Mouse (Mus musculus): ENCODE measurements around the gene Sept3. TPM values are rescaled to one million over a fixed set of nuclear protein-coding genes. Genes with fewer than 3 reads are reported as not detected.

The Sept3 gene
- polyA plus RNA-seq, 1 experiment from 2014 or later = 321 TPM

GRCm38 (mm10) chr15:82259510-82259909 lies 15.2 kb upstream of the Sept3 start:
- H3K27ac ChIP-seq (ENCODE audit: low read depth, low read length) = no peak overlapping the region
- H3K4me2 ChIP-seq (ENCODE audit: low read length) = no peak overlapping the region
- no peak overlapping the region for H3K4me3 ChIP-seq (ENCODE audit: low read length)
- H3K4me1 ChIP-seq (ENCODE audit: control insufficient read depth, insufficient read depth, low read depth, low read length) = peaks cover 25% of the 10 kb centered on the region
- H3K27me3 ChIP-seq (replicated peaks; ENCODE audit: control insufficient read depth, insufficient read depth, low read length) = no peaks in the 10 kb centered on the region
- ATAC-seq = no peak
- H3K9ac ChIP-seq (ENCODE audit: low read depth, low read length) = no peak overlapping the region
- no peaks in the 10 kb centered on the region for H3K9me3 ChIP-seq (ENCODE audit: control insufficient read depth, low read length)
- 18% methylated on average over 16 of the region's 16 CpGs for WGBS
- no peaks in the 10 kb centered on the region for H3K36me3 ChIP-seq (ENCODE audit: control insufficient read depth, insufficient read depth, low read length)

- no peak overlapping the region for H3K4me3 ChIP-seq (ENCODE audit: low read length)
- H3K27ac ChIP-seq (ENCODE audit: low read depth, low read length) = no peak overlapping the region
- H3K9me3 ChIP-seq (ENCODE audit: control insufficient read depth, low read length) = no peaks in the 10 kb centered on the region
- H3K36me3 ChIP-seq (ENCODE audit: control insufficient read depth, insufficient read depth, low read length) = no peaks in the 10 kb centered on the region
- H3K4me1 ChIP-seq (ENCODE audit: control insufficient read depth, insufficient read depth, low read depth, low read length) = peaks cover 14% of the 10 kb centered on the region
- WGBS = 12% methylated on average over 6 of the region's 6 CpGs
- no peak overlapping the region for H3K9ac ChIP-seq (ENCODE audit: low read depth, low read length)
- H3K4me2 ChIP-seq (ENCODE audit: low read length) = no peak overlapping the region
- no peak for ATAC-seq
- H3K27me3 ChIP-seq (replicated peaks; ENCODE audit: control insufficient read depth, insufficient read depth, low read length) = no peaks in the 10 kb centered on the region
These were observed 8.3 kb upstream of the Sept3 start for GRCm38 (mm10) chr15:82266356-82266755.

- no peak overlapping the region for H3K27ac ChIP-seq (ENCODE audit: low read depth, low read length)
- no peak for ATAC-seq
- H3K4me1 ChIP-seq (ENCODE audit: control insufficient read depth, insufficient read depth, low read depth, low read length) = peaks cover 15% of the 10 kb centered on the region
- no peaks in the 10 kb centered on the region for H3K9me3 ChIP-seq (ENCODE audit: control insufficient read depth, low read length)
- H3K27me3 ChIP-seq (replicated peaks; ENCODE audit: control insufficient read depth, insufficient read depth, low read length) = no peaks in the 10 kb centered on the region
- WGBS = 4% methylated on average over 3 of the region's 3 CpGs
- no peak overlapping the region for H3K9ac ChIP-seq (ENCODE audit: low read depth, low read length)
- H3K36me3 ChIP-seq (ENCODE audit: control insufficient read depth, insufficient read depth, low read length) = no peaks in the 10 kb centered on the region
- no peak overlapping the region for H3K4me3 ChIP-seq (ENCODE audit: low read length)
- H3K4me2 ChIP-seq (ENCODE audit: low read length) = no peak overlapping the region
These were observed 6.5 kb upstream of the Sept3 start for GRCm38 (mm10) chr15:82268185-82268584.

- Histone ChIP-seq H3K9me3 (ENCODE audit: control insufficient read depth, low read length) (no peaks in the 10 kb centered on the region), H3K36me3 (ENCODE audit: control insufficient read depth, insufficient read depth, low read length) (no peaks in the 10 kb centered on the region), H3K4me1 (ENCODE audit: control insufficient read depth, insufficient read depth, low read depth, low read length) (peaks cover 15% of the 10 kb centered on the region), H3K9ac (ENCODE audit: low read depth, low read length) (no peak overlapping the region), H3K4me3 (ENCODE audit: low read length) (no peak overlapping the region), H3K27me3 (replicated peaks; ENCODE audit: control insufficient read depth, insufficient read depth, low read length) (no peaks in the 10 kb centered on the region), H3K27ac (ENCODE audit: low read depth, low read length) (peak overlapping the region; percentile 51; the same call in 1 of the 2 replicates), H3K4me2 (ENCODE audit: low read length) (no peak overlapping the region)
- 68% methylated on average over 9 of the region's 9 CpGs for WGBS
- ATAC-seq = 0 out of 2 replicates have a peak, but pooled peaks have one; percentile 31
These were observed 5.9 kb upstream of the Sept3 start for GRCm38 (mm10) chr15:82268783-82269182.

GRCm38 (mm10) chr15:82271201-82271600 lies 3.5 kb upstream of the Sept3 start:
- H3K27ac ChIP-seq (ENCODE audit: low read depth, low read length) = no peak overlapping the region
- 1% methylated on average over 5 of the region's 5 CpGs for WGBS
- ATAC-seq = no peak
- peaks cover 15% of the 10 kb centered on the region for H3K4me1 ChIP-seq (ENCODE audit: control insufficient read depth, insufficient read depth, low read depth, low read length)
- H3K9ac ChIP-seq (ENCODE audit: low read depth, low read length) = no peak overlapping the region
- H3K4me2 ChIP-seq (ENCODE audit: low read length) = no peak overlapping the region
- no peaks in the 10 kb centered on the region for H3K36me3 ChIP-seq (ENCODE audit: control insufficient read depth, insufficient read depth, low read length)
- no peaks in the 10 kb centered on the region for H3K9me3 ChIP-seq (ENCODE audit: control insufficient read depth, low read length)
- no peaks in the 10 kb centered on the region for H3K27me3 ChIP-seq (replicated peaks; ENCODE audit: control insufficient read depth, insufficient read depth, low read length)
- H3K4me3 ChIP-seq (ENCODE audit: low read length) = no peak overlapping the region

- H3K27ac ChIP-seq (ENCODE audit: low read depth, low read length) = no peak overlapping the region
These were observed 2.4 kb upstream of the Sept3 start for GRCm38 (mm10) chr15:82272295-82272694.

GRCm38 (mm10) chr15:82274927-82275901 lies 521 bp downstream of the Sept3 start:
- H3K9ac ChIP-seq (ENCODE audit: low read depth, low read length) = peak overlapping the region; percentile 92
- peak overlapping the region; percentile 96 for H3K27ac ChIP-seq (ENCODE audit: low read depth, low read length)
- H3K9me3 ChIP-seq (ENCODE audit: control insufficient read depth, low read length) = no peaks in the 10 kb centered on the region
- WGBS = under 1% methylated on average over 48 of the region's 86 CpGs
- peak; percentile 72 for ATAC-seq
- H3K4me2 ChIP-seq (ENCODE audit: low read length) = peak overlapping the region; percentile 67
- peaks cover 31% of the 10 kb centered on the region for H3K4me1 ChIP-seq (ENCODE audit: control insufficient read depth, insufficient read depth, low read depth, low read length)
- H3K27me3 ChIP-seq (replicated peaks; ENCODE audit: control insufficient read depth, insufficient read depth, low read length) = no peaks in the 10 kb centered on the region
- H3K36me3 ChIP-seq (ENCODE audit: control insufficient read depth, insufficient read depth, low read length) = peaks cover 12% of the 10 kb centered on the region
- H3K4me3 ChIP-seq (ENCODE audit: low read length) = peak overlapping the region; percentile 84

More at GRCm38 (mm10) chr15:82272295-82272694, 2.4 kb upstream of the Sept3 start:
- no peak for ATAC-seq
- H3K4me2 ChIP-seq (ENCODE audit: low read length) = no peak overlapping the region
- H3K4me1 ChIP-seq (ENCODE audit: control insufficient read depth, insufficient read depth, low read depth, low read length) = peaks cover 26% of the 10 kb centered on the region
- H3K9ac ChIP-seq (ENCODE audit: low read depth, low read length) = no peak overlapping the region
- WGBS = 77% methylated on average over 6 of the region's 6 CpGs
- H3K36me3 ChIP-seq (ENCODE audit: control insufficient read depth, insufficient read depth, low read length) = no peaks in the 10 kb centered on the region
- no peaks in the 10 kb centered on the region for H3K27me3 ChIP-seq (replicated peaks; ENCODE audit: control insufficient read depth, insufficient read depth, low read length)
- H3K4me3 ChIP-seq (ENCODE audit: low read length) = no peak overlapping the region
- no peaks in the 10 kb centered on the region for H3K9me3 ChIP-seq (ENCODE audit: control insufficient read depth, low read length)

GRCm38 (mm10) chr15:82277591-82277990 lies 2.9 kb downstream of the Sept3 start:
- peak overlapping the region; percentile 39 for H3K27ac ChIP-seq (ENCODE audit: low read depth, low read length)
- H3K36me3 ChIP-seq (ENCODE audit: control insufficient read depth, insufficient read depth, low read length) = peaks cover 25% of the 10 kb centered on the region
- H3K9me3 ChIP-seq (ENCODE audit: control insufficient read depth, low read length) = no peaks in the 10 kb centered on the region
- ATAC-seq = no peak
- H3K9ac ChIP-seq (ENCODE audit: low read depth, low read length) = peak overlapping the region; percentile 35
- H3K4me2 ChIP-seq (ENCODE audit: low read length) = peak overlapping the region; percentile 67
- H3K27me3 ChIP-seq (replicated peaks; ENCODE audit: control insufficient read depth, insufficient read depth, low read length) = no peaks in the 10 kb centered on the region
- H3K4me3 ChIP-seq (ENCODE audit: low read length) = peak overlapping the region; percentile 84
- H3K4me1 ChIP-seq (ENCODE audit: control insufficient read depth, insufficient read depth, low read depth, low read length) = peaks cover 23% of the 10 kb centered on the region
- WGBS = 64% methylated on average over 5 of the region's 5 CpGs

- peaks cover 43% of the 10 kb centered on the region for H3K36me3 ChIP-seq (ENCODE audit: control insufficient read depth, insufficient read depth, low read length)
- 74% methylated on average over 4 of the region's 4 CpGs for WGBS
These were observed 5.9 kb downstream of the Sept3 start for GRCm38 (mm10) chr15:82280638-82281037.

More at GRCm38 (mm10) chr15:82280638-82281037, 5.9 kb downstream of the Sept3 start:
- no peak overlapping the region for H3K4me2 ChIP-seq (ENCODE audit: low read length)
- no peak overlapping the region for H3K9ac ChIP-seq (ENCODE audit: low read depth, low read length)
- no peak overlapping the region for H3K4me3 ChIP-seq (ENCODE audit: low read length)
- ATAC-seq = no peak
- H3K27ac ChIP-seq (ENCODE audit: low read depth, low read length) = no peak overlapping the region
- H3K4me1 ChIP-seq (ENCODE audit: control insufficient read depth, insufficient read depth, low read depth, low read length) = peaks cover 19% of the 10 kb centered on the region
- H3K27me3 ChIP-seq (replicated peaks; ENCODE audit: control insufficient read depth, insufficient read depth, low read length) = no peaks in the 10 kb centered on the region
- H3K9me3 ChIP-seq (ENCODE audit: control insufficient read depth, low read length) = no peaks in the 10 kb centered on the region

Measured in hindbrain, embryonic 16.5 days (tissue).